Mouse (Mus musculus) monocyte, adult 5-6 weeks (primary cell): ENCODE results near the gene Slc12a6. TPM values are rescaled to one million over a fixed set of nuclear protein-coding genes. Genes with fewer than 3 reads are reported as not detected.

ENCODE experiments used
- ATAC-seq: fragments of 153-309, 156-312 bp; replicated peaks from 2 replicates; pipeline ENCODE4 v1.8.0; 2017; ENCODE audit warnings: mild to moderate bottlenecking; ENCODE audit not compliant: low TSS enrichment, insufficient number of reproducible peaks, severe bottlenecking, poor library complexity, low FRiP score
- total RNA-seq: library from RNA; stranded (forward); fragments of 200-1000, 200-491, 200-594 nt; gene quantifications from 3 replicates; pipeline ENCODE4 v1.2.3, GENCODE M21; 2017

Gene Slc12a6
- total RNA-seq, 1 experiment from 2014 or later: 221 TPM

DNA sequence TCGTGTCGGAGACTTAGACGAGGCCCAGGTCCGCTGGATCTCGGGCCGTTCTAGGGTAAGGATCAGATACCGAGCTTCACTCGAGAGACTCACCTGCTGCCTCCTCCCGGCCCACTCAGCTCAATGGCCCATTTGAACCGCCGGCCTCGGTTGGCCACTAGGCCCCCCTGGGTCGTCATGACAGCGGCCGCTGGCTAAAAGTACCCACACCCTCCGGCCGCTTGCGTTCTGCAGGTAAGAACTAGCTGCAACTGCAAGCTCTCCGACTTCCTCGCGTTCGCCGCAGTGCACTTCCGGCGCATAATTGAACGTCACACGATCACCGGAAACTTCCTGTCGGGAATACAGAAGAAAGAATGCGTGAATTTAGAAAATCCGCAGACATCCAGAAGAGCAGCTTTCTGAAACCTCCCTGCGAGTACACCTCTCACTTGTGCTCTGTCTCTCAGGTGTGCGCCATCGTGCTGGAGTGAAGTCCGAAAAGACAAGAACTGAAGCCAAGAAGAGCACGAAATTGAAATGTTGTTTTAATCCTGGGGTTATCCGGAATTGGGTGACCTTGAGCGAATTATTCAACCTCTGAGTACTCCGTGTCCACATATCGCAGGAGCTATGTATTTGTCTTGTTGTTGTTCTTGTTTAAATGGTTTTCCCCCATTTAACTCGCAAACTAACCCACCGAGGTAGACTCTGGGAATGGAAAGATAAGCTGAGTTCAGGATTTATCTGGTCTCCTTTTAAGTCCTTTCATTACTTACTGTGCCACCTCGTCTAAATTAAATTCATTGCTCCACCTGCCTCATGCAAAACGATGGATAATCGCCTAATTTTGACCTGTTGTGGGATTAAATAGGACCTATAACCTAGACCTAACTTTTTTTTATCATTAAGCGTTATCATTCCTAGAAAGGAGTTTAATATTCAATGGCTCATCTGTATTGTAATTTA is 102.4 kb downstream of the Slc12a6 start, which contains the start of gene Emc4:
Gene Emc4 (minus strand): TSS at position 302 of the 948 bp plus-strand sequence.
- ATAC-seq: peak; percentile 78

DNA sequence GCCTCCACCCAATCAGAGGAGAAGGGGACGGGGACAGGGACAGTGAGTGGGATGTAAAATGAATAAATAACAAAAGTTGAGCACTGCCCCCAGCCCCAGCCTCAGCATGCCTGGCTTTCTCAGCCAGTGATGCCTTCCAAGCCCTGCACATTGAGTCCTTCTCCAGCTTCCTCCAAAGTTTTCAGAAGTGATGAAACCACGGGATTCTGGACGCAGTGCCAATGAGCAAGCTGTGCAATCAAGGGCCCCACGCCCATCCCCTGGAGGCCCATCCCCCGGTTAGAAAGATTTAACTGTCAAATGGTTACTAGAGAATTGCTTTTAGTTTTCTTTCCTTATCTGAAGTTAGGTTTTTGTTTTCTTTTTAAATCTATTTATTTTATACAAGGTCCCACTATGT is 104.3 kb downstream of the Slc12a6 start:
- no peak for ATAC-seq

DNA sequence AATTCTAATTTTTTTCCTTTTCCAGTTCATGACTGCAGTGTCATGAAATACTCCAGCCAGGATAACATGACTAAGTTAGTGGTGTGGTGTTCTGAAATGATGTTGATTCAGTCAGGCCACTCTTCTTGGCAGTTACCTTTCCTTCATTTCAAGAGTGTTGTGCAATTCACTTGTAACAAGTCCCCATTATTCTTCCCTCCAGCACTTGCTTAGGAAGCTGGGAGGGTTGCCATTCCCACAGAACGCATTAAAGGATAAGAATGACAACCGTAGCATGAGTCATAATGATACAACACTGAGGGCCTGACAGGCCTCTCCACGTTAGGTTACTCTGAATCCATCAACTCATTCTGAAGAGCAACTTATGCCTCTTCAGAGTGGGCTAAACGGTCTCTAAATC is 107.5 kb downstream of the Slc12a6 start:
- no peak for ATAC-seq

DNA sequence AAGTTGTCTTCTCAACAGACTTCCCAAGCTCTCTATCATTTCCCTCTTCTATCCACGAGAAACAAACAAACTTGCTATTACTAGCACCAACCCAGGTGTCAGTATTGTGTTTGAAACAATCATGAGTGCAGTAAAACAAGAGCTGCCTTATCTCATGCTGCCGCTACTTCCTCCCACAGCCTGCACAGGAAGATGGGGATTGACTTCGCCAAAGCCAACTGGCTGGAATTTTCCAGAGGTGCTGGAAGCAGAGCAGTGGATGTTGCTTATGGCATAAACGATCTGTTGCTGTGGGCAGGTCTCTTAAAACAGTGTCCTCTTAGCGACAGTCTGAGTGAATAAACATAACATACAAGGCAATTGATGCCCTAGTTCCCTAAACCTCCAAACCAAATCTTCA is 109.0 kb downstream of the Slc12a6 start:
- no peak for ATAC-seq

DNA sequence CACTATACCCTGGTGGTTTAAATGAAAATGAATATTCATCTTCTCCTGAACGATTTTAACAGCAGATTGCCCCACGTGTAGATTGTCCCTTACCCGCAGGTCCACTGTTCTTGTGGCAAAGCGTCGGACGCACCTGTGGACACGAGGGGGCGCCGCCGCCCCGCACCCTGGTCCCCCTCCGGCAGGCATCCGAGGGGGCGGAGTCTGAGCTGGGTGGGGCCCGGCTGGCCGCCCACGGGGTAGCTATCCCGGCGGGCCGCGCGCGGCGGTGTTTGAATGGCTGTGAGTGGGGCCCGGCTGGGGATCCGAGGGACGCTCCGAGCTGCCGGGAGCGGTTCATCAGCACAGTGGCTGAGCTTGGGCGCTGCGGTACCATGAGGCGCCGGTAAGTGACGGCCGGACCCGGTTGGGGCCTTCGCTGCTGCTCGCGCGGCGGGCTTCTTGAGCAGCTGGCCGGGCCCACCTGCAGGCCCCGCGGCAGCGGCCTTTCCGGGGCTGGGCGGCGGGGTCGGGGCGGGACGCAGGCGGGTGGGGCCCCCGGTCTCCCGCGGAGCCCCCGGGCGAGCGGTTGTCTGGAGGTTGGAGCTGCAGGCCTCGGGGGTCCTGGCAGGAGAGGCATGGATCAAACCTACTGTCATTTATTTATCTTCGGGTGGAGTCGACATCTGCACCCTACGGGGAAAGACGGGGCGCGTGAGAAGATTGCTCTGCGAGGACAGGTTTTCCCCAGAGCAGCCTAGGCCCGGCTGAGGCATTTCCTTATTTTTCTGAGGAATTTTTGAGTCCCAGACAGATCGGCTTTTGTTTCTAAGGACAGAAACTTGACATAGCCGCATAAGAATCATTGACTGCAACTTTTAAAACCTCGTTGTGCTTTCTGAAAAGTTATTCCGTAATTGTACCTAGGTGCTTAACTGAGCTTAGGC is 113.6 kb downstream of the Slc12a6 start, which contains the start of gene Katnbl1:
Gene Katnbl1 (plus strand): TSS at position 239 of the 926 bp plus-strand sequence.
- ATAC-seq: peak; percentile 94

DNA sequence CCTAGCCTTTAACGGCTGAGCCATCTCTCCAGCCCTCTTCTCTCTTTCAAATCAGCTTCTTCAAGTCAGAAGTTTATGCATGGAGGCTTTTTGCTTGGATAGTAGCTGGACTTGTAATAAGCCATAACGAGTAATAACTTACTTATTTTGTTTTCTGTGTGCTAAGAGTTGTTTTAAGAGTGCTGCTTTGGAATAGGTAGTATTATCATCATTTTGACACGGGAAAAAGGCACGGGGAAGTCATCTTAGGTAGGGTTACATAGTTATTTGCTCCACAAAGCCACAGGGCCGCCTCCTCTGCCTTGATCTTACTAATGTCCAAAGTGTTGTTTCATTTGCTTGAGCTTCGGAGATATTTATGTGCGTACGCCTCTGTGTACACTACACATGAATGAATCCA is 114.5 kb downstream of the Slc12a6 start:
- no peak for ATAC-seq

GRCm38 (mm10) chr2:112381219-112381618 is 115.6 kb downstream of the Slc12a6 start:
- ATAC-seq: no peak

GRCm38 (mm10) chr2:112390843-112391242 is 125.2 kb downstream of the Slc12a6 start:
- ATAC-seq: no peak

GRCm38 (mm10) chr2:112391346-112392000 is 125.8 kb downstream of the Slc12a6 start:
- ATAC-seq: no peak

DNA sequence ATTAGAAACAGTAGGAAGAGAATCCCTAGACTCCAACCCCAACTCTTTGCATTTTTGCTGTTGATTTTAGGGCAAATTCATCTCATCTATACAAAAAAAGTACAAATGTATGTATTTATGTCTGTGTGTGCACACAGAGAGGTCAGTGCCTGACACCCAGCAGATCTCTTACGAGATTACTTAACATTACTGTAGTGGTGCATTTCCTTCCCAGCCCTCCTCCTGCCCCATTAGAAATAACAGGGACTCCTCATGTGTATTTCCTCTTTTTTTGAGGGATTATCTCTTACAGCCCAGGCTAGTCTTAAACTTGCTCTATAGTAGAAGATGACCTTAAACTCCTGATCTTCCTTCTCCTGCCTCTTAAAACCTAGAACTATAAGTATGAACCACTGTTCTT is 127.1 kb downstream of the Slc12a6 start:
- ATAC-seq: no peak

- no peak for ATAC-seq
Measured at GRCm38 (mm10) chr2:112393958-112394357, 128.3 kb downstream of the Slc12a6 start.

DNA sequence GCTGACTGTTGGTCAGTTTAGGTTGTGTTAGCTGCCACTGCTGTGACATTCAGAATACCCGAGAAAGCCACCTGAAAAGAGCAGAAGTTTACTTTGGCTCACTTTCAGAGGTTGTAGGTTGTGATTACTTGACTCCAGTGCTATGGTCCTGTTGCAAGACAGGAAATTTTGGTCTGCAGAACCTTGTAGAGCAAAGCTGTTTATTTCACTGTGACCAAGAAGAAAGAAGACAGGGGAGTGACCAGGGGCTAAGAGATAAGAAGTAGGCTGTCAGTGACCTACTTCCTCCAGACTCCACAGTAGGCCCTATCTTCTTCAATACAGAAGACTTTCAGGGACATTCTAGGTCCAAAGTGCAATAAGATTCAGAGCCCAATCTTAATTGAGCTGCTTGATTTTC is 131.0 kb downstream of the Slc12a6 start:
- ATAC-seq: no peak

GRCm38 (mm10) chr2:112407030-112407429 is 141.4 kb downstream of the Slc12a6 start:
- no peak for ATAC-seq

Other genes with a start within 250 kb of the Slc12a6 start
- not detected in 3 replicates for gene Olfr1311, start 241.4 kb upstream of the Slc12a6 start, total RNA-seq
- not detected in 3 replicates for gene Olfr1312, start 215.6 kb upstream of the Slc12a6 start, total RNA-seq
- gene Olfr1313, start 188.0 kb upstream of the Slc12a6 start, total RNA-seq: not detected in 3 replicates
- not detected in 3 replicates for gene Olfr1314, start 169.0 kb upstream of the Slc12a6 start, total RNA-seq
- gene Olfr1315-ps1, start 150.4 kb upstream of the Slc12a6 start, total RNA-seq: not detected in 3 replicates
- not detected in 3 replicates for gene Olfr1316, start 130.8 kb upstream of the Slc12a6 start, total RNA-seq
- gene Olfr1317, start 125.5 kb upstream of the Slc12a6 start, total RNA-seq: not detected in 3 replicates
- gene Olfr1318, start 111.6 kb upstream of the Slc12a6 start, total RNA-seq: not detected in 3 replicates
- 21.3 to 55.5 TPM (median 46.2 TPM) in 3 replicates for gene Lpcat4, start 26.4 kb upstream of the Slc12a6 start, total RNA-seq
- gene Nutm1, start 6.5 kb upstream of the Slc12a6 start, total RNA-seq: not detected in 3 replicates
- 47.8 to 69.9 TPM (median 58.9 TPM) in 3 replicates for gene Nop10, start 3.9 kb upstream of the Slc12a6 start, total RNA-seq
- gene Gm21985, start 489 bp downstream of the Slc12a6 start, total RNA-seq: 0.49 to 16.1 TPM (median 12.5 TPM) in 3 replicates
- gene Emc4, start 102.2 kb downstream of the Slc12a6 start, total RNA-seq: 33.5 to 44.1 TPM (median 34.3 TPM) in 3 replicates
- gene Katnbl1, start 113.4 kb downstream of the Slc12a6 start, total RNA-seq: 11.0 to 20.2 TPM (median 14.8 TPM) in 3 replicates
- 12.7 to 16.9 TPM (median 16.6 TPM) in 3 replicates for gene Emc7, start 189.2 kb downstream of the Slc12a6 start, total RNA-seq
- gene Chrm5, start 214.9 kb downstream of the Slc12a6 start, total RNA-seq: not detected in 3 replicates
- 24.7 to 36.6 TPM (median 35.7 TPM) in 3 replicates for gene Aven, start 227.1 kb downstream of the Slc12a6 start, total RNA-seq